Mouse (Mus musculus): ENCODE results near the gene Crtac1.

DNA sequence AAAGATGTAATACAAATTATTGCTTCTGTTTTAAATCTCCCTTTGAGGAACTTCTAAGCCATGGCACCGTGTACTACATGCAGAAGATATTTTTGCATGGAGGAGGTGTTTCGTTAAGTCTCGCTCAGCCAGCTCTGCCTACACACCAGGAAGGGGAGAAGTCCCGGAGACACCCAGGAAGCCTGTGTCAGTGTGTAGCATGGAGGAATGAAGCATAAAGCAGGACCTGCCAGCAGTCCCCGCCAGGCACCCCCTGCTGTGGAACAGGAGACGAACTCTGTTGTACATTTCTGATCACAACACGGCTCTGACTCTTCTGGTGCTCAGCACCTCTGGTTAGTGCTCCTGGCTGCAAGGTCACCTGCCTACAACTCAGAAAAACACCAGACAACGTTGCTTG, 51.8 kb downstream of the Crtac1 start:
- TF ChIP-seq CTCF (conservative IDR thresholded peaks at IDR 0.05 in 1 of 2, IDR thresholded peaks at IDR 0.05 in 1 of 2; ENCODE audit: low read depth in 2 of 2, low read length in 2 of 2) (no peak), POLR2A (IDR thresholded peaks at IDR 0.05; ENCODE audit: low read depth, low read length) (no peak), JUND (conservative IDR thresholded peaks at IDR 0.05; ENCODE audit: low read depth, low read length) (no peak), HCFC1 (IDR thresholded peaks at IDR 0.05; ENCODE audit: low read depth, low read length) (no peak), MAX (IDR thresholded peaks at IDR 0.05; ENCODE audit: low read length) (no peak), E2F4 (IDR thresholded peaks at IDR 0.05; ENCODE audit: insufficient replicate concordance, low read depth, low read length) (no peak), RCOR1 (conservative IDR thresholded peaks at IDR 0.05; ENCODE audit: low read depth, low read length) (no peak), ZNF384 (IDR thresholded peaks at IDR 0.05; ENCODE audit: low read depth, low read length) (no peak), CHD2 (IDR thresholded peaks at IDR 0.05; ENCODE audit: low read length) (no peak), EP300 (IDR thresholded peaks at IDR 0.05; ENCODE audit: low read length) (no peak), ETS1 (conservative IDR thresholded peaks at IDR 0.05; ENCODE audit: low read depth, low read length) (no peak)

Data from CH12.LX (cell line).